Comparison of ENCODE assay signal across 26 mouse cellular contexts in the genomic region with DNA sequence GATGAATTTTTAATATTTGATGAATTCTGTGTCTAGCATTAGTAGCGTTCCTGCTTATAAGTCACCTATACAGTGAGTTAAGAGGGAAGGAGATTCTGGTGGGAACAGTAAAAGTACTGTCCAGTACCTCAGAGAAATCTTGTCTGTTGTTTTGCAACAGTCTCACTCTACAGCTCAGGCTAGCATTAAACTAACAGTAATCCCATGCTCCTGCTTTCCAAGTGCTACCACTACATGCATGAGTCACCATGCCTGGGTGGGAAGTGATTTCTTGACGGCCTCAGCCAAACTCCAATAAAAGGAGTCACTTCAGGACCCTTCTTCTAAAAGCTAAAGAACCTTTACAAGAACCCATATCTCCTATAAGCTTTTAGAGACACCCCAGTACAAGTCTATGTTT. TPM values are rescaled to one million over a fixed set of nuclear protein-coding genes. Genes with fewer than 3 reads are reported as not detected.
DNase-seq lines count a peak whose midpoint lies in the region; ATAC-seq and TF ChIP-seq lines count a peak whose summit lies in the region.
"Had no signal": no experiment of that assay in that cellular context is flagged by ENCODE, and none has a peak within 500 bp of the region (broad histone marks: within the 10 kb centered on the region; RNA-seq: fewer than 3 reads in every experiment).

No protein-coding gene starts in this region.

- 83% methylated on average over 2 of the region's 2 CpGs for WGBS in hindbrain, embryonic 14.5 days

- POLR2A ChIA-PET in Patski (lab: Charles Lee) = no interaction called here

- H3K4me2 ChIP-seq in hindbrain, embryonic 14.5 days (replicated peaks) = no peak overlapping the region
- H3K4me2 ChIP-seq: embryonic facial prominence, embryonic 12.5 days; forebrain, embryonic 13.5 days; forebrain, embryonic 15.5 days had no signal

- no peak for TF ChIP-seq CTCF in Patski (IDR thresholded peaks at IDR 0.05)

- in situ Hi-C loops in Patski (cut with MboI; ENCODE audit: low pct_unique_long_range_greater_than_20kb) = no loop called here

- no peak overlapping the region for H3K9ac ChIP-seq in hindbrain, embryonic 14.5 days
- H3K9ac ChIP-seq: embryonic facial prominence, embryonic 12.5 days; forebrain, embryonic 13.5 days; forebrain, embryonic 15.5 days; forebrain, postnatal 0 days had no signal

- intact Hi-C loops in heart, postnatal 25 days (cut with DNase I) = no loop called here

- CTCF ChIA-PET in Patski (lab: Charles Lee) = interaction anchor here (1.4 kb wide), 1 partner anchor 25 kb away, joined by 3 read pairs; no protein-coding TSS in a partner anchor

- no peak overlapping the region for H3K27ac ChIP-seq in hindbrain, embryonic 14.5 days
- H3K27ac ChIP-seq: embryonic facial prominence, embryonic 10.5 days; embryonic facial prominence, embryonic 12.5 days; forebrain, embryonic 13.5 days; forebrain, embryonic 15.5 days had no signal

- H3K9me3 ChIP-seq in hindbrain, embryonic 14.5 days (ENCODE audit: control insufficient read depth, low read length) = no peaks in the 10 kb centered on the region
- H3K9me3 ChIP-seq: embryonic facial prominence, embryonic 10.5 days; embryonic facial prominence, embryonic 12.5 days; forebrain, embryonic 13.5 days; forebrain, embryonic 15.5 days had no signal

- ATAC-seq in Patski = peak; percentile 98
- ATAC-seq in hindbrain, embryonic 14.5 days (ENCODE audit: low FRiP score) = no peak
- ATAC-seq: forebrain, embryonic 13.5 days; forebrain, embryonic 15.5 days; forebrain, postnatal 0 days had no signal

- H3K4me1 ChIP-seq in hindbrain, embryonic 14.5 days (replicated peaks; ENCODE audit: control insufficient read depth, insufficient read depth, low read length) = no peaks in the 10 kb centered on the region
- H3K4me1 ChIP-seq: embryonic facial prominence, embryonic 10.5 days; embryonic facial prominence, embryonic 12.5 days; forebrain, embryonic 13.5 days; forebrain, embryonic 15.5 days had no signal

- no peaks in the 10 kb centered on the region for H3K36me3 ChIP-seq in hindbrain, embryonic 14.5 days (replicated peaks; ENCODE audit: control insufficient read depth, insufficient read depth)
- H3K36me3 ChIP-seq: embryonic facial prominence, embryonic 10.5 days; embryonic facial prominence, embryonic 12.5 days; forebrain, embryonic 15.5 days had no signal

- H3K27me3 ChIP-seq in Patski = no peaks in the 10 kb centered on the region
- no peaks in the 10 kb centered on the region for H3K27me3 ChIP-seq in hindbrain, embryonic 14.5 days (ENCODE audit: control insufficient read depth, insufficient read depth, low read length)
- H3K27me3 ChIP-seq: embryonic facial prominence, embryonic 12.5 days; forebrain, embryonic 13.5 days; forebrain, embryonic 15.5 days had no signal

- DNase-seq in heart, adult 11 months = peak; percentile 4
- DNase-seq in heart, postnatal 25 days (ENCODE audit: low spot score) = no peak
- DNase-seq in Patski (ENCODE audit: low read depth, low spot score) = peak; percentile 38
- no peak for DNase-seq in testis, postnatal 10 days (ENCODE audit: low spot score)
- no peak for DNase-seq in hindbrain, embryonic 14.5 days (ENCODE audit: low spot score)
- DNase-seq: adrenal gland, adult 2 months; adrenal gland, postnatal 10 days; adrenal gland, postnatal 25 days; cerebellum, adult 11-12 months; cerebellum, adult 2 months; cerebellum, adult 9-10 months; cerebellum, postnatal 10 days; cerebellum, postnatal 25 days; forebrain, postnatal 0 days had no signal

- no peak overlapping the region for H3K4me3 ChIP-seq in hindbrain, embryonic 14.5 days (replicated peaks; ENCODE audit: low read length)
- H3K4me3 ChIP-seq: embryonic facial prominence, embryonic 10.5 days; embryonic facial prominence, embryonic 12.5 days; forebrain, embryonic 13.5 days; forebrain, embryonic 15.5 days had no signal

RNA-seq across cellular contexts. Expression of gene Olfr692, which starts 6.3 kb away (rescaled TPM):
- total RNA-seq in heart, postnatal 25 days (2021) = not detected
- not detected for polyA plus RNA-seq in Patski (2021)
- polyA plus RNA-seq in hindbrain, embryonic 14.5 days (2014; fragmentation: Nextera tagmentation; extraction: Ambion mirVana) = not detected in 2 replicates
- total RNA-seq: adrenal gland, adult 2 months; adrenal gland, postnatal 10 days; adrenal gland, postnatal 25 days; adrenal gland, postnatal 4 days; ES-E14; forebrain, postnatal 0 days; MEL had no signal
- polyA plus RNA-seq: adrenal gland, adult 2 months; C2C12; cerebellum, adult 2 months; cortical plate, adult 2 months; embryonic facial prominence, embryonic 10.5 days; embryonic facial prominence, embryonic 12.5 days; forebrain, embryonic 11.5 days; forebrain, embryonic 13.5 days; forebrain, embryonic 15.5 days; forebrain, postnatal 0 days; frontal cortex, adult 2 months had no signal

RNA-seq across cellular contexts. Expression of gene Gm5901, which starts 13.1 kb away (rescaled TPM):
- not detected for total RNA-seq in heart, postnatal 25 days (2021)
- not detected for polyA plus RNA-seq in Patski (2021)
- polyA plus RNA-seq in hindbrain, embryonic 14.5 days (2014; fragmentation: Nextera tagmentation; extraction: Ambion mirVana) = not detected in 2 replicates
- total RNA-seq: adrenal gland, adult 2 months; adrenal gland, postnatal 10 days; adrenal gland, postnatal 25 days; adrenal gland, postnatal 4 days; forebrain, postnatal 0 days had no signal
- polyA plus RNA-seq: adrenal gland, adult 2 months; C2C12; cerebellum, adult 2 months; cortical plate, adult 2 months; embryonic facial prominence, embryonic 10.5 days; embryonic facial prominence, embryonic 12.5 days; embryonic facial prominence, embryonic 14.5 days; forebrain, embryonic 11.5 days; forebrain, embryonic 13.5 days; forebrain, embryonic 15.5 days; forebrain, postnatal 0 days; frontal cortex, adult 2 months had no signal

RNA-seq across cellular contexts. Expression of gene Olfr691, which starts 19.6 kb away (rescaled TPM):
- not detected for total RNA-seq in heart, postnatal 25 days (2021)
- not detected for polyA plus RNA-seq in Patski (2021)
- 0.14 and 0.33 TPM in 2 replicates for polyA plus RNA-seq in hindbrain, embryonic 14.5 days (2014; fragmentation: Nextera tagmentation; extraction: Ambion mirVana)
- total RNA-seq: adrenal gland, adult 2 months; adrenal gland, postnatal 10 days; adrenal gland, postnatal 25 days; adrenal gland, postnatal 4 days; ES-E14; forebrain, postnatal 0 days; MEL had no signal
- polyA plus RNA-seq: adrenal gland, adult 2 months; C2C12; embryonic facial prominence, embryonic 10.5 days; embryonic facial prominence, embryonic 12.5 days; embryonic facial prominence, embryonic 14.5 days; forebrain, embryonic 13.5 days; forebrain, embryonic 15.5 days; forebrain, postnatal 0 days had no signal

RNA-seq across cellular contexts. Expression of gene Olfr690, which starts 27.8 kb away (rescaled TPM):
- not detected for total RNA-seq in heart, postnatal 25 days (2021)
- not detected for polyA plus RNA-seq in Patski (2021)
- polyA plus RNA-seq in hindbrain, embryonic 14.5 days (2014; fragmentation: Nextera tagmentation; extraction: Ambion mirVana) = not detected in 2 replicates
- total RNA-seq: adrenal gland, adult 2 months; adrenal gland, postnatal 10 days; adrenal gland, postnatal 25 days; adrenal gland, postnatal 4 days; ES-E14; MEL had no signal
- polyA plus RNA-seq: adrenal gland, adult 2 months; C2C12; embryonic facial prominence, embryonic 10.5 days; embryonic facial prominence, embryonic 12.5 days; embryonic facial prominence, embryonic 14.5 days; forebrain, embryonic 11.5 days; forebrain, embryonic 13.5 days; forebrain, embryonic 15.5 days; forebrain, postnatal 0 days had no signal

RNA-seq across cellular contexts. Expression of gene Fam160a2, which starts 38.1 kb away (rescaled TPM):
- total RNA-seq in heart, postnatal 25 days (2021) = 10 to 100 TPM; 18.7 to 19.5 TPM
- 24.4 TPM for polyA plus RNA-seq in Patski (2021)
- polyA plus RNA-seq in hindbrain, embryonic 14.5 days (2014; fragmentation: Nextera tagmentation; extraction: Ambion mirVana) = 39.0 and 42.2 TPM in 2 replicates

Comparison
In these comparisons a context has a peak if more than half of its experiments do, and no peak if none do; other contexts are left out.
1. DNase-seq: peak in heart, adult 11 months (single experiment) and Patski (single experiment); none in heart, postnatal 25 days (single experiment), testis, postnatal 10 days (single experiment) and hindbrain, embryonic 14.5 days (single experiment).